Mouse (Mus musculus): ENCODE measurements around the gene Lyzl6. TPM values are rescaled to one million over a fixed set of nuclear protein-coding genes. Genes with fewer than 3 reads are reported as not detected.

The Lyzl6 gene
- polyA plus RNA-seq (2012; rRNA removed) = not detected in 2 replicates

GRCm38 (mm10) chr11:103638790-103639189 is at the start of gene Lyzl6:
Gene Lyzl6 (minus strand): TSS chr11:103638890.

GRCm38 (mm10) chr11:103649301-103649982 is 10.8 kb upstream of the Lyzl6 start, which contains the start of gene Rprml:
Gene Rprml (plus strand): TSS chr11:103649570.

GRCm38 (mm10) chr11:103621040-103621439 is 17.6 kb downstream of the Lyzl6 start, which contains the start of gene Gm884:
Gene Gm884 (minus strand): TSS chr11:103621140.

Other genes with a start within 250 kb of the Lyzl6 start
- gene Plekhm1, start 226.2 kb downstream of the Lyzl6 start, polyA plus RNA-seq (2012; rRNA removed) = 18.2 and 19.9 TPM in 2 replicates
- gene Lrrc37a, start 134.3 kb downstream of the Lyzl6 start, polyA plus RNA-seq (2012; rRNA removed) = not detected in 2 replicates
- gene Gm884, start 17.8 kb downstream of the Lyzl6 start, polyA plus RNA-seq (2012; rRNA removed) = not detected in 2 replicates
- gene Rprml, start 10.7 kb upstream of the Lyzl6 start, polyA plus RNA-seq (2012; rRNA removed) = 0.98 and 2.0 TPM in 2 replicates
- 65.2 and 78.2 TPM in 2 replicates for gene Gosr2, start 59.0 kb upstream of the Lyzl6 start, polyA plus RNA-seq (2012; rRNA removed)
- gene Wnt9b, start 110.9 kb upstream of the Lyzl6 start, polyA plus RNA-seq (2012; rRNA removed) = 0.19 and 0.24 TPM in 2 replicates
- not detected in 2 replicates for gene Wnt3, start 135.3 kb upstream of the Lyzl6 start, polyA plus RNA-seq (2012; rRNA removed)

All from ovary, adult 2 months (tissue).